Mouse (Mus musculus) lung, postnatal 10 days (tissue): Measurements from ENCODE around the gene Eps15.
"Not testable (repeated sequence)": the region's sequence is repeated elsewhere in the genome, so short reads cannot be mapped to it uniquely, and the experiment has no call there.

Experiments used
- DNase-seq: peaks from one replicate; pipeline ENCODE4 v3.0.0; 2021

The Eps15 gene

GRCm38 (mm10) chr4:109404908-109405307 is 124.8 kb downstream of the Eps15 start:
- DNase-seq = not testable (repeated sequence)

DNA sequence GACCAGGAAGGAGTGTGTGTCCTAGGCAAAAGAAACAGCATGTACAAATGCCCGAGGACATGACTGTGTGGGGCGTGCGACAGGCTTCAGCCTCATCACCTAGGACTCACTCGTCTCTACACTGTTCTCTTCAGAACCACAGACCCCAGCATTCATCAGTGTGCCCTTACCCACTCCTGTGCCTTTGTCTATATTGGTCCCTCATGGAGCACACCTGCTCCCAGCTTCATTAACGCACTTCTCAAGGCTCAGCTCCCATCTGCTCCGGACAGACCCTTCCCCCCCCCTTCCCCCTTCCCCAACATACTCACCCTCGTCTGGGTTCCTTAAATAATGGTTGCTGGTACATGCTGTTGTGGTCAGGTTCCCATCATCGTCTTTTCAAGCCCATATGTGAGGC is 125.3 kb downstream of the Eps15 start:
- no peak for DNase-seq

DNA sequence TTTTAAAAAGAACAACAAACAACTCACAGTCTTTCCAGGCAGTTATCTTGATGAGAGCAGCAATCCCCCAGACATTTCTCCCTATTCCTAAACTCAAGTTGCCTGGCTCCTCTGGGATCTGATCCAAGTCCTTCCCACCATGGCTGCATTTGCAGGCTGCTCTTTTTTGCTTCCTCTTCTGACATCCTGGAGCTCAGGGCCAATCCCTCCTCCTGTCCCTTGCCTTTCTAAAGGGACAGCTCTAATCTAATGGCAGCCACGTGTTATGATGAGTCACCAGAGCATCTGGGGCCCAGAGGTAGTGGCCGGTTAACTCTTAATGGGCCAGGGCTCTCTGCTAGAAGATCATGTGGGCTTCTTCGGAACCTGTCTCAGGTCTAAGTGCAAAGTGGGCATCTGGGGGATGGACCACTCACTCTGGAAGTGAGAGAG is 126.0 kb downstream of the Eps15 start:
- DNase-seq = peak; percentile 84

- peak; percentile 44 for DNase-seq
Measured at GRCm38 (mm10) chr4:109406486-109407175, 126.6 kb downstream of the Eps15 start, which contains the start of gene Ttc39a. TSS of gene Ttc39a (plus strand) at chr4:109406623.

GRCm38 (mm10) chr4:109407176-109407520 is 127.1 kb downstream of the Eps15 start:
- no peak for DNase-seq

GRCm38 (mm10) chr4:109407701-109408485 is 127.8 kb downstream of the Eps15 start:
- DNase-seq = no peak

DNA sequence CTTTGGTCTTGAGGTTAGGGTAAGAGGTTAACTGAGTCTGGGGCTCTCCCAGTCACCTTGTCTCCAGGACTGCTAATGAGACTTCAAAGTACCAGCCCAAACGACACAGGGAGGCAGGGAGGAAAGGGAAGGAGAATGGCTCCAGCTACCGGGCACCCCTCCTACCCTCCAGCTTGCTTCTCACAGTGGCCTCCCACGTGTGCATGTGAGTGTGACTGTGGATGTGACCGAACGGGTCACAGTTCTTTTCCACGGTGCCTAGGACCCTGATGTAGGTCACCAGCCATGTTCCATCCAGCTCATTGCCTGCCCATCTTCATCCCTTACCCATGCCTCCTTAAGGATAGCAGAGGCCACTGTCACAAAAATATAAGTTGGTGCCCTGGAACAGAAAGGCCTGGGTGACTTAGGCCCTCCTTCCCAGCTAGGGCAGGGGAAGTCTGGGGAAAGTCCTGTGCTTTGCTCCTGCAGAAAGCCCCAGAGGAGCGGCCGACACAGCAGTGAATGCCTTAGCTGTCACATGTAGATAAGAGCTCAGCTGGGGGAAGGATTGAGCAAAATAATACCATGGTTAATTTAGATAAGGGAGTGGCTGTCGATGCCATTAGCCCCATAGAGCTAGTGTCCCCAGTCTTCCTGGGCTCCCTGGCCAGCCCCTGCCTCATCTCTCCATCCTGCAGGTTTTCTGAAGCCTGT is 130.8 kb downstream of the Eps15 start:
- DNase-seq = no peak

- DNase-seq = no peak
Measured at GRCm38 (mm10) chr4:109411377-109411967, 131.4 kb downstream of the Eps15 start.

- no peak for DNase-seq
Measured at GRCm38 (mm10) chr4:109412233-109412632, 132.2 kb downstream of the Eps15 start.

- DNase-seq = no peak
Measured at GRCm38 (mm10) chr4:109417998-109418397, 137.9 kb downstream of the Eps15 start.

- DNase-seq = no peak
Measured at GRCm38 (mm10) chr4:109419017-109419416, 138.9 kb downstream of the Eps15 start.

- DNase-seq = no peak
Measured at GRCm38 (mm10) chr4:109419563-109419962, 139.5 kb downstream of the Eps15 start.

GRCm38 (mm10) chr4:109420138-109420795 is 140.2 kb downstream of the Eps15 start:
- no peak for DNase-seq

DNA sequence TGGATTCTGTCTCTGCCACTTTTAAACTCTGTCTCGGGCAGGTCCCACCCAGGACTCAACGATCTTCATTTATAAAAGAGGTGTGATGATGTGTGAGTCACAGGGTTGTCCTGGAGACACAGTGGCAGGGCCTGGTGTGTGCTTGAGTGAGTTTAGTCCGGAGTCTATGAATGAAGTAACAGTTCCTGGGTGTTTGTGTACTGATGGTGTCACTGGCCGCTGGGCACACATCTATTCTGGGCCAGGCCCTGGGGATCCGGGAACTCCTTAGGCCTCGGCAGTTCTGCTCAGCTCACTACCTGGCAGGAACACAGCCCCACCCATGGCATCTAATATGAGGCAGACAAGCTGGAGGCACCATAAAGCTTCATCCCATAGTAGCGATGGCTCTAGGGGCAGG is 141.5 kb downstream of the Eps15 start:
- no peak for DNase-seq

DNA sequence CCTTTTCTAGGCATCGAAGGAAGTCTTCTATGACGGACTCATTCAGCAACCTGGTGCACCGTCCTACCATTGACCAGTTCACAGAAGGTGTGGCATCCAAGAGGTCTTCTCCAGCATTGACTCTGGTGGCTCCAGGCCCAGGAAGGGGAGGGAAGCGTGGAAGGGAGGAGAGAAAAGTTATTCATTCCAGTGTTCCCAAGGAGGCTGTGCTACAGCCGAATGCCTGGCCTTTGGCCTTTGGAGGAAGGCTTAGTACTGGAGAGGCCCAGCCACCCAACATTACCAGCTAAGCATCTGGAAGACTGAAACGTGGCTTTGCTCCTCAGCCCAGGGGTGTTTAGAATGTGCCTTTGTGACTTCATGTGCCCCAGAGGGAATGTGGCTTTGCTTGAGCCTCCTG is 142.4 kb downstream of the Eps15 start:
- no peak for DNase-seq

DNA sequence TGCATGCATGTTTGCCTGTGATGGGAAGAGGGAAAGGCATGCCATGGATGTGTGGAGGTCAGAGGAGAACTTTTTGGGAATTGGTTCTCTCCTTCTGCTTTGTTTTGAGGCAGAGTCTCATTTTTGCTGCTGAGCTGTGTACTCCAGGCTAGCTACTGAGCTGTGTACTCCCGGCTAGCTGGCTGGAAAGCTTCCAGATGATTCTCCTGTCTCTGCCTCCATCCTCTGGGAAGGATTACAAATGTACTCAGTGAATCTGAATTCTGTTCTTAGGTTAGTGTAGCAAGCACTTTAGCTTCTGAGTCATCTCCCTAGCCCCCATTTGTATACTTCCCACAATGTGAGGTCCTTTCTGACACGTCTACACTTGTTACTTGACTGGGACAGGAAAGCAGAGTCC is 143.4 kb downstream of the Eps15 start:
- no peak for DNase-seq

GRCm38 (mm10) chr4:109427058-109427457 is 147.0 kb downstream of the Eps15 start:
- DNase-seq = no peak

GRCm38 (mm10) chr4:109430250-109430649 is 150.2 kb downstream of the Eps15 start:
- no peak for DNase-seq

DNA sequence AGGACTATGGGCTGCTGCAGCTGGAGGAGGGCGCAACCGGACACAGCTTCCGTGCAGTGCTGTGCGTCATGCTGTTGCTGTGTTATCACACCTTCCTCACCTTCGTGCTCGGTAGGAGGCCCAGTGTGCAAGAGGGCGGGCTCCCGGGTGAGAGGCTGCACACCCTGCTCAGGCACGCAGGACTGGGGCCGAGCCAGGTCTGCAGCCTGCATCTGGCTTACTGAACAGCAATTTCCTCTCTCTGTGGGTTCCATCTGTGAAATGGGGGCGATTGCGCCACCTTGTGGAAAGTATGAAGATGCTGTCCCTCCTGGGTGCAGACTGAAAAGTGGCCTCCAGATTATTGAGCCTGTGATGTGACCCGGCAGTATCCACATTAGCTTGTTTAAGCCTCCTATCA is 150.8 kb downstream of the Eps15 start:
- DNase-seq = peak; percentile 68

DNA sequence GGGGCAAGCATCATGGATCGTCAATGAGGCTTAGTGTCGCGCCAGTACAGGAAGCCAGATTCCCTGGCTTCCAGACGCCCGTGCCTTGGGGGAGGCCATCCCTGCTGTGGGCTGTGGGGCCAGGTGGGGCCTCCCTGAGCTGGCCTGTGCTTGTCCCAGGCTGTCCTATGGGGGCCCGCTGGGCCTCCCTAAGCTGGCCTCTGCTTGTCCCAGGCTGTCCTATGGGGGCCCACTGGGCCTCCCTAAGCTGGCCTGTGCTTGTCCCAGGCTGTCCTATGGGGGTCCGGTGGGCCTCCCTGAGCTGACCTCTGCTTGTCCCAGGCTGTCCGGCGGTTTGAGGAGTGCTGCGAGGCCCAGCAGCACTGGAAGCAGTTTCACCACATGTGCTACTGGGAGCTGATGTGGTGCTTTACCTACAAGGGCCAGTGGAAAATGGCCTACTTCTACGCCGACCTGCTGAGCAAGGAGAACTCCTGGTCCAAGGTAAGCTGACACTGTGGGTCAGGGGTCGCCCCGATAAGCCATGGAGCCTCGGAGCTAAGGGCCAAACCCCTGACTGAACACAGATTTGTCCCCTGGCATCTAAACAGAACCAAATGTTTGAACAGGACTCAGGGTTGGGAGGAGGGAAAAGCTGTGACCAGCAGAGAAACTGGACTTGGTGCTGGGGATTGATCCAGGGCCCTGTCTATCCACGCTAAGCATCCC is 152.8 kb downstream of the Eps15 start:
- no peak for DNase-seq

GRCm38 (mm10) chr4:109433641-109434040 is 153.6 kb downstream of the Eps15 start:
- DNase-seq = peak; percentile 56

- no peak for DNase-seq
Measured at GRCm38 (mm10) chr4:109434256-109434655, 154.2 kb downstream of the Eps15 start.
